Mouse (Mus musculus) kidney, postnatal 25 days (tissue): ENCODE measurements around the gene Ccr9.

Source experiments
- DNase-seq, 2 experiments: peaks; one replicate each; pipeline ENCODE4 v3.0.0; 2021; ENCODE audit warnings: mixed read lengths in 2 of 2

Gene Ccr9

DNA sequence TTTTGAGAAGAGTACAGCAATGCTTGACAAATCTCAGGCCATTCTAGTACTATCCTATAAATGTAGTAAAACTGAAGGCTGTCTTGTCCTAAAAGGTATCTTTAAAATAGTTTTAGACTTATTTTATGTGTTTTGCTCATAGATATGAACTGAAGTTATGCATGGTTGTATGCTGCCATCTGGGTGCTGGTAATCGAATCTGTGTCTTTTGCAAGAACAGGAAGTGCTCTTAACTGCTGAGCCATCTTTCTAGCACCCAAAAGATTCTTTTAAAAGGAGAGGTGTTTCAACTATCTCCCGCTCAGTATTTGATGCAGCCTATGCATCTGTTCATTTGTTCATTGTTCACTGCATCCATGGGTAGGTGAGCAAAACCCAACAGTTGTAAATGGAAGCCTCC lies 127.0 kb downstream of the Ccr9 start:
- DNase-seq = no peak

DNA sequence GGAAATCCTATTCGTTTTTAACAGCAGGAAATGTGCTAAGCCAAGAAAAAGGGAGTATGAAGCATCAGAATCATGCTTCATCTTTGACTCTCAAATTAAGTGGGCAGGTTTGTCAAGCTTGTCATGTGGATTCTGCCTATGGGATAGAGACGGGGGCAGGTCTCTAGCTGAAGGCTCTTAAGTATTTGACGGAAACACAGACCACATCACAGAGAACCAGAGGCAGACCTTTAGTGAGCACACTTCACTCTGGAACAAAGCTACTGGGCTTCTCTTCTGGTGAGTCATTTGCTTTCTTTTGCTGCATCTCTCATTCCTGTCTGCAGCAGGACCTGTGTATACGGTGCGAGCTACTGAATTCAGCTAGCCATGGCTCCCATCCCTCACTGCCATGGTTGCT lies 128.0 kb downstream of the Ccr9 start, which contains the start of gene Cxcr6:
Gene Cxcr6, plus strand, starts transcription at position 209 of the 400 bp plus-strand sequence.
- DNase-seq = no peak

DNA sequence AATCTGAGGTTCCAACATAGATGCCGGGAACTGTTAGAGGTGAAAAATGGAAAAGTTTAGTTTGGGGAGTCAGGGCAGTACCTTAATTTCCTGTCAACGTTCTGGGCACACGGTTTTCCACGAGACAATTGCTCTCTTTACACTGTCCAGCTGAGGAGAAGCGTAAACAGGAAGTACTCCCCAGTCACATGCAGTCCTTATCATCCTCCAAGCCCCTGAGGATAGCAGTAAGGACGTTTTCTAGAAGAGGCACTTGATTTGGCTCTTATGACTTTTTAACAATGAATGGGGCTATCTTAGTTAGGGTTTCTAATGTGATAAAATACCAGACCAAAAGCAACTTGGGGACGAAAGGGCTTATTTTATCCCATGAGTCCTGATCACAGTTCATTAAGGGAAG lies 130.3 kb downstream of the Ccr9 start:
- no peak for DNase-seq

DNA sequence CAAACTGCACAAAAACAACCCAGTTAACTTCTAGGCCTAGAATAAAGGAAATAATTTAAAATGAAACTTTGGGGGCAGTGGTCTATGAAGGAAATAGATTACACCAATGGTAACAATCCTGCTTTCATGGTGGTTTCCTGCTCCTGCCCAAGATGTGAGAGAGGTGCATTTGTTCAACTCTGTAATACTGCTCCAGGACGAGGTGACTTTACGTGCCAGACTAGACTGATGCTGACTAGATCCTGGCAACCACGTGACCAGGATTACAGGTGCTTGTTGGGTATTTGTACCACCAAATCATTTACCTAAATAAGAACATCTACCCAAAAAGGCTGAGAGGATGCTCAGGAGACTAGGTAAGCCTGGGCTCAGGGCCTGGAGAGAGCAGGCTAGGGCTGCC lies 133.6 kb downstream of the Ccr9 start:
- no peak for DNase-seq

DNA sequence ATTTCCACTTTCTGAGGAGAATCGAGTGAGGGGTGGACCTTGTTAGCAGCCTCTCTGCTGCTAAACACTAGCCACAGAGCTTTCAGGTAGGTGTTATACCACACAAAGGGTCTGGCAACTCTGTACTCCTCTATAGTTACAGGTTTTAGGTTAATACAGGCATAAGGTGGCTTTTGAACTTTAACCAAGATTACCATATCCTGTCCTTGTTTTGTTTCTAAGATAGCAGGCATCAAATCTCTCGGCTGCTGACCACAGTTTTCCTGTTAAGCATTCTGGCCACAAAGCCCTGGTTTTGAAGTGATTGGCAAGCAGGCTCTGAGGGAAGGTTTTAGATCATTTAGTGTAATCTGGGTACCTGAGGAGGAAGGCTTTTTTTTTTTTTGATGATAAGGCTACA lies 136.1 kb downstream of the Ccr9 start:
- no peak for DNase-seq

DNA sequence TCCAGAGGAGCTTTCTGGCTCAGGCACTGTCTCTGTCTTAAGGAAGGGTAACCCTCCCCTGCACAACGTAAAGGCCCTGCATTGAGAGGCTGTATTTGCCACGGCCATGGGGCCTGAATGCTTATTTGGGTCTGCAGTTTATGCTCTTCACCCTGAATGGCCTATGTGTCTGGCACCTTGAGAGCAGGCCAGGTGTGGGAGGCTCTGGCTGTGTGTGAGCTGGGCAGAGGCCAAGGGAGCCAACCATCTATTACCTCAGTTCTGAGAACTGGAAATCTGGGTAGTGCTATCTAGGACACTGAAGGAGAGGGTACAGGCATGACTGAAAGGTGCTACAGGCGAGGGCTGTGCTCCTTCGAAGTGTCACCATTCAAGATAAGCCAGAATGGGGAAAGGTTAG lies 136.6 kb downstream of the Ccr9 start:
- no peak for DNase-seq

DNA sequence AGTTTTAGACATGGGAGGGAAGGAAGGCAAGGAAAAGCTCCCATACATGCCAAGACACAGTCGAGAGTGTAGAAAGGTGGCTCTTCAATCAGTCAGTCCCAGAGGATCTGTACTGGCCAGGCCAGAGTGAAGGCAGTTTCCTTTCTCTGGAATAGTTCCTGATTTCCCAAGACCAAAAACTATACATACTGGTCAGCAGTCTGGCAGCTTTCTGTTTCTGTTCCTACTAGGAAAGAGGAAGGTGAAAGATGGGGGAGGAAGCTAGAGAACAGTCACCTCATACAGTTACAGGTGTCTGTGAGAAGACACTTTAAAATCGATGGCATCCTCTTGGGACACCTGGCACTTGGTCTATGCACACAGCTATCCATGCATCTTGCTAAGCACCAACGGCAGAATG lies 137.2 kb downstream of the Ccr9 start:
- no peak for DNase-seq

DNA sequence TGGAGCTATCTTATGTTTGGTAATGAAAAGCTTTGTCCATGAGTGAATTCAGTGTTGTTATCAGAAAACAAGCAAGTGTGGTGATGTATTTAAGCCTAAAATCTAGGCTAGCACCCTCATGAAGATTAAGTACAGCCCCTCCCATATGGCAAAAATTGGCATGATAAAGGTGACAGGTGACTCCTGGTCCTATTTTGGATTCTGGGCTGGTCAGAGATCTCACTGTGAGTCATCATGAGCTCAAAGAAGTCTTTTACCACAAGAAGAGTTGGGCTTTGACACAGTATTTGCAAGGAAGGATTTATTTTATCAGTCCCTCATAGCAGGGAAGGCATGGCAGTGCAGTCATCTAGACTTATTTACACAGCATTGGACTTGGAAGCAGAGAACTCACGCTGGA lies 137.8 kb downstream of the Ccr9 start:
- no peak for DNase-seq

DNA sequence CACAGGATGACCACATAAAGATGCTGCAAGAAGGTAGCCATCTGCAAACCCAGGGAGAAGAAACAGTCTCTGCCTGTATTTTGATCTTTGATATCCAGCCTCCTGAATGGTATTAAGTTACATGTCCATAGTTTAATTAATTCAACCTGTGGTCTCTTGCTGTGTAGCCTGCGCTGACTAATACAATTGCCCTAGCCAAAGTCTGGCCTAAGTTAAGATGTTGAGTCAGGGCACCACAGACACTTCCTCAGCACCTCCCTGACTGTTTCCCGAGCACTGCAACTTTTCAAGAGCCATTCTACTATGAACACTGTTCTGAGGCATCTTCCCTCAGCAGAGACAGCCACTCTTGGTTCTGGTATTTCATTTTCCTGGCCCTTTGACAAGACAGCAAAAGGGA lies 140.4 kb downstream of the Ccr9 start:
- DNase-seq = no peak

DNA sequence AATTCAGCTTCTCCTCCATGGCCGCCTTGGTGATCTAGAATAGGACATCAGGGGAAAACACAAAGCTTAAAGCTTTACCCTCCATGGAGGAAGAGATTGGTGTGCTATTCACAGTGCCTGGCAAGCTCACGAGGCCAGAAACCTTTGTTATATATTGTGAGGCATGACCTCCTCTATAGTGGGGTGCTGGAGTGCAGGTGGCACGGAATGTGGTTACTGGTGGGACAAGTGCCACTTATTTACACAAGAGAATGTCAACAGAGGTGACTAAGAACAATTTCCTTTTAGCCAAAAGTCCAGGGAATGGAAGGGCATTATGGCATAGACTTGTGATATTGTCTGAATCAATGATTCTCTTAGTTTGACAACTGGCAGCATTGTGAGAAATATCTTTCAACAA lies 148.4 kb downstream of the Ccr9 start:
- DNase-seq = no peak

DNA sequence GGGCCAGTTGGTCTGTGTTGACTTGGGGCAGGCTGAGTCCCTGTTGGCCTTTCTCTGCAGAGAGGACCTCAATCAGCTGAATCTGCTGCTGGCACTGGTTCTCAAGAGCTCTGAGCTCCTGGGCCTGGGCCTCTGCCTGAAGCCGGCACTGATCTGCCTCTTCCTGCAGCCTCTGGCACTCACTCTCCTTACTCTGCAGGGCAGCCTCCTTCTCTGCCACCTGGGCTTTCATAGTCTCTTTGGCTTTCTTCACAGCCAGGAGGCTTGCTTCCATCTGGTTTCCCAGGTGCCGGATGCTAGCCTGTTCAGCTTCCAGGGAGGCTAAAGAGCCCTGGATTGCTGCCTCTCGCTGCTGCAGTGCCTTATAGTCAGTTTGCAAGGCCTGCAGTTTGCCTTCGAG lies 150.7 kb downstream of the Ccr9 start:
- no peak for DNase-seq
